Mouse (Mus musculus) ovary, postnatal 36 days (tissue): Measurements from ENCODE around the gene Cdca4.

ENCODE experiments used
- DNase-seq: peaks from one replicate; pipeline ENCODE4 v3.0.0; 2022; ENCODE audit warnings: low spot score, mixed read lengths

Cdca4 gene

DNA sequence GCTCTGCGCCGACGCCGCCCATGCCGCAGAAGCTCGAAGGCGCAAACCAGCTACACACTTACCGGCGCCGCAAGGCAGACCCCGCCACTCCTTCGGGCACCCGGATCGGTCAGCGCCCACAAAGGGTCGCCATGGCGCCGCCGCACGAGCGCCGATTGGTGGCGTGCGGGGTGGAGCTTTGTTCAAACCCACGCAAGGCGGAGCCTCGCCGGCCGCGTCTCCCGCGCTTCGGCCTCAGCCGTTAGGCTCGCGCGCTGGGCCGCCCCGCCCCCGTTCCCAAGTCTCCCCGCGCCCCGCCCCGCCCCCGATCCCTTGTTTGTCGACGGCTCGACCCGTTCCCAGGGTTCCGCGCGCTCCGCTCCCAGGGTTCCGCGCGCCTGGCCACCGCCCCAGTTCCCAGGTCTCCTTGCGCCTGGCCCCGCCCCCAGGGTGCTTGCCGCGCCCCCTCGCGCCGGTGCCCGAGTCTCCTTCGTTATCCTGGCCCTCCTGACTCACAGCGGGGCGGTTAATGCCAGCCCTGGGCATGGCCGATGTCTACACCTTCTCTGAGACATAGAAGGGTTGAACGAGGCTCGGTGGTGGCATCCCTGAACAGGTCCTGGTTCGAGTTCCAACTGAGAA is at the start of gene Cdca4:
Gene Cdca4 (minus strand): TSS at position 180 of the 621 bp plus-strand sequence.
- DNase-seq: peak; percentile 99

DNA sequence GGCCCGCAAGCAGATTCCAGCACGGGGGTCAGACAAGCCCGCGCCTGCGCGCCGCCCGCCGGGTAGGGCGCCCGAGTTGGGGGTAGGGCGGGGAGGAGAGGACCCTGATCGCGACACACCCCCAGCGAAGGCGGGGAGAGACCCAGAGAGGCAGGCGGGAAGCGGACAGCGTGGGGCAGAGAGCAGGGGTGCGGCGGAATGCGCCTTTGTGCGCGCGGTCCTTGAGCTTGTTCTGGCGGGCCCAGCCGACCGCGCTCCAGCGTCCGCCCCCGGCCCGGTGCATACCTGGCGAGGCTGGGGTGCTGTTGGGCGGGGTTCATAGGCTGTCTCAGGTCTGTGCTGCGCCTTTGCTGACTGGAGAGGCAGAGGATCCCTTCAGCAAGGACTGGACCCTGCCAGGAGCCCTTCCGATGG is 48.4 kb upstream of the Cdca4 start:
- no peak for DNase-seq

DNA sequence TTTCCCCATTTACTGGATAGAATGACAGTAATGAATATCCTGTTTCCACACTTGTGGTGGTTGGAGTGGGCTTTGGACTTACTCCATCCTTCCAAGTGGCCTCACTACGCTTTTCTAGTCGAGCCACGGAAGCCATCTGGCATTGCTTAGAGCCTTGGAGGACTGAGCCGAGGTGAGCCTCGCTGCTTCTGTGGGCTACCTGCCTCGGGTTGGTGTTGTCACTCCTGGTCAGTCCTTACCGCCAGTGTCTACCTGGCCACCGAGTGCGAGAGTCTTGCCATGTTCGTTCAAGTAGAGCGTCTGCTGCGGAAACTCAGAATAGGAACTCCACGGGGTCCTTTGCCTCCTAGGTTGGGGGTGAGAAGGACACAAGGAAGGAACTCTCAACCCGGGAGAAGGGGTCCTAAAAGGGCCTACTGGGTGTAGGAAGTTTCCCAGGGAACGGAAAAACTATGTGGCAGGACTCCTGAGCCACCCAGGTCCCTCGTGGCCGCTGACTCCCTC is 47.9 kb upstream of the Cdca4 start:
- DNase-seq: no peak

DNA sequence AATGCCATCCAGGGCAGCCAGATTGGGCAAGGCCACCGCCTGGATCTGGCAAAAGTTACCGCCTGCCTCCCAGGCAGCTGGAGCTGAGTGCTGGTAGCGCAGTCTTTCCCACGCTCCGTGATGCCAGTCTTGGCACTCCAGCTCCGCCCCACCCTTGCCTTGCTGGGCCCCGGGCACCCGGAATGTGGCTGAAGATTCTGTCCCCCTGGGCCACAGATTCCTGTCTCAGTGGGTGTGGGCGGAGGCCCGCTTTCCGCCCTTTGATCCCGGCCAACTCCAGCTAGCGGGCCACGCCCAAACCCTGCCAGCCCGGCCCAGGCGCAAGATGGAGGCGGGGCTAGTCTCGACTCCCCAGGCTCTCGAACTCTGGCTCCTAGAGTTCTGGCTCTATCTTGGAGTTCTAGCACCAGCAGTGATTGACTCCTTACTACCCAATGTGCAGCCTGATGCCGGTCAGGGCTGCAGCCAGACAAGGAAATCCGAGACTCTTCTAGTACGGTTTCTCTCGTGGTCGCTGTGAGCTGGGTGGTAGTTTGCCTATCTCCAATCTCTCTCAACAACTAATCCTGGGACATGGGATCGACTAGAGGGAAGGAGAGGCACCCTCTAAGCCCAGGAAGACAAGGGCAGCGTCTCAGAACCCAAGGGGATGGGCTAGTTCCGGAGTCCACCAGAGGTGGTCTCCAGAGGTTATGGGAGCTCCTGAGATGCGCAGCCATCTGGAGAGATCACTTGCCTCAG is 47.3 kb upstream of the Cdca4 start:
- DNase-seq: peak; percentile 58

DNA sequence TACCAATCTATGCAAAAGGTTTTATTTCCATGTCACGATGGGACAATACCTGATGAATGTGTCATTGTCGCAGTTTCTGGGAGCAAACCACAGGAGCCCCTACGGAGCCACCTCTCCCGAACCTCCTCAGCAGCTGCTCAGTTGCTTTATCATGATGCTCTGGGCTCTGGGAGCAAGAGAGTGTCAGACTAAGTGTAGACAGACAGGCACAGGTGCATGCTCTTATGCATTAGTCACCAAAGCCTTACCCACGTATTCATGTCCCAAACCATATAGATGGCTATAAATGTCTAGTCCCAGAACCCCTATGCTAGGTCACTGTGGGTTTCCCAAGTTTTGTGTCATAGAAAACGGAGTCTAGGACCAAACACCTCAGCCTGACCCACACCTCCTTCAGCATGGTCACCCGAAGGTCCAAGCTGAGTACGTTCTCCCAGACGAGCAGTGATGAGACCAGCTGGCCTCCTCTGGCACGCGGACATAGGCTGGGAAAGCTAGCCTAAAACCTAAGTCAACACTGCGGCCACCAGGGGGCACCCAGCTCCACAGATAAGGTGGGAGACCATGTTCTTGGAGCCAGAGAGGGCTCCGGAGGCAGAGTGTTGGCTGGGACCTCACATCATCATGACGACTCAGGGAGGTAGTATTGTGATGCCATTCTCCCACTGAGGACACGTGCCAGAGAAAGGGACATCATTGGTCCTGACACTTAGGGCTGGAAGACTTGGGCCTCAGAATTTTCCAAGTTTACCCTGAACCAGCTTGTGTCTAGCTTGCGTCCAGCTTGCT is 46.2 kb upstream of the Cdca4 start:
- DNase-seq: peak; percentile 87

DNA sequence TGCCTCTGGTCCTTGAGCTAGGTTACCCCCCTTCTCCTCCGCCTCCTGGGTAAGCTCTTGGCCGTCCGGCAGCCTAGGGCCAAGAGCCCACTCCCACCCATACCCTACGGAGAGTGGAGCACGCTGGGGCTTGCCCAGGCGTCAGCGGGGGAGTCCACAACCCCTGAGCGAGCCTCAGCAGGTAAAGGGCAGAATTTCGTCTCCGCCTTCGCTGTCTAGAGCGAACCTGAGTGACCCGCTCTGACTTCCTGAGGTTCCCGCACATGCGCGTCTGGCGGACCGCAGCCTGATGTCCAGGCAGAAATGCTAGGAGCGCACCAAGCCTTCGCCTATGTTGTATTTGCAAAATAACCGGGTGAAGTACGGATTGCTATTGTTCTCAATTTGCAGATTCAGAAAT is 45.0 kb upstream of the Cdca4 start:
- peak; percentile 11 for DNase-seq

DNA sequence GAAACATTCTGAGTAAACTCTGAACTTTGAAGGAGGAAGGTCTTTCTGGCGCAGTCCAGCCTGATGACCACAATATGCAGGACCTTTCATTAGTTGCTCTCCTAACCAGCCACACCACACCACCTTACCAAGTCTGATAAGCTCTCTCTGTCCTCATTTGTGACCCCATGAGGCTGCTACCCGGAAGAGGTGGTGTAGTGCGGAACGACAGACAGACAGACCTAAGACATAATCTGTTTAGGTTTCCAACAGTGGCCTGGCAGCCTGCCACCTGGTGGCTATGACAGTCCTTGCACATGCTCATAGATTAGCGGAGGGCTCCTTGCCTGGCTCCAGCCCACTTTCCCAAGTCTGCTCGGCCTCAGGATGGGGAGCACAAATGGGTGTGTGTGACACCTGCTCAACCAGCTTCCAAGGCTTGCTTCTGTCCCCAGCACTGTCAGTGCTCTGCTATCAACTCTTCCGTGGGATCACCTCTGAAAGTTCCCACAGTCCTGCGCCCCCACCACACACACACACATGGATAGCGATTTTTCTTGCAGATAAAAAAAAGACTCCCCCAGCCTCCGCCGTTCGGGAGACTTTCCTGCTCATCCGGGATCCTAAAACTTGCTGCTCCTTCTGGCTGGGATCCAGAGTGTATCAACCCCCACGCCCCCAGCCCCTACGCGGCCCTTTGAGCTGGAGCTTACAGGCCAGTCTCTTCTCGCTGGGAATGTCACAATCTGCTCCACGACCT is 44.4 kb upstream of the Cdca4 start:
- peak; percentile 66 for DNase-seq

DNA sequence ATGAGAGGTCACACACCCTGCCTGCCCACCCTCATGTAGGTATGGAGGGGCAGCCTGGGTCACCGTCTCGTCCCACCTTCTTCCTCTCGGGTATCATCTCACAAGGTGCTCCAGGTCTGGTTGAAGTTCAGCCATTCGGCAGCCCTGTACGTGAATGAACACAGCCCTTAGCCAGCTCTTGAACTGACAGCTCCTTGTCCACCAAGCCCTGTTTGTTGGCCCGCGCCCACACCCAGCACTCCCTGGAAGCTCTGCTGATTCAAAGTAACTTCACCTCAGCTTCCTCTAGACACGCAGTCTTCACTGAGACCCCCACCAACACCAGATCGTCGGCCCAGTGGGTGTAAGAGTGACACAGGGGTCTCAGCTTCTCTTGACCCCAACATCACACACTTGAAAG is 43.8 kb upstream of the Cdca4 start:
- peak; percentile 3 for DNase-seq

DNA sequence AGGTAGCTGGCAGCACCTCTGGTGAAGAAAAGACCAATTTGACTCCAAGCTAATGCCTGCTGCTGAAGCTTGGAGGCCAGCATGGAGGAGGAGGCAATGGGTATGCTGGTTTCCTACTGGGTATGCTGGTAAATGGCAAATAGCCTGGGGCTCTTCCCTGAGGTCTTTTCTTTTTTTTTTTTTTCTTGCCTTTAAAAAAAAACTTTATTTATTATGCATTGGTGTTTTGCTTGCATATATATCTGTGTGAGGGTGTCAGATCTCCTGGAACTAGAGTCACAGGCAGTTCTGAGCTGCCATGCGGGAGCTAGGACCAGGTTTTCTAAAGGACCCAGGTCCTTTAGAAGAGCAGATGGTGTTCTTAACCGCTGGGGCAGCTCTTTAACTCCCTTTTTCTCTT is 42.0 kb upstream of the Cdca4 start:
- DNase-seq: no peak

DNA sequence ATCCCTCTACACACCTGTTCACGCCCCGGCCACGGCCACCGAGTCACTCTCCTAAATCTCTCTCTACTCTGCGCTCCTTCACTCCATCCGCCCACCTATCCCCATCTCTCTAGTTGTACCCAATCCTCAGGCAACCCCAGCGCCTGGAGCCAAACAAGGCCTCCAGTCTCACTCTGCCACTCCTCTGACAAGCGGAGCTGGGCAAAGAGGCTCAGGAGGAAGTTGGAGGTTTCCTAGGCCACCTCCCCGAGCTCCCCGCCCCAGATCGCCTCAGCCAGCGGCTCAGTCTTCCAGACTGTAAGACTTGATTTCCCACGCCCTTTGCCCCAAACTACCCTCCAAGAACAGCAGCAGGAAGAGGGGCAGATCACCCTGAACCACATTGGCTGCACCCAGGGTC is 41.6 kb upstream of the Cdca4 start:
- DNase-seq: no peak

DNA sequence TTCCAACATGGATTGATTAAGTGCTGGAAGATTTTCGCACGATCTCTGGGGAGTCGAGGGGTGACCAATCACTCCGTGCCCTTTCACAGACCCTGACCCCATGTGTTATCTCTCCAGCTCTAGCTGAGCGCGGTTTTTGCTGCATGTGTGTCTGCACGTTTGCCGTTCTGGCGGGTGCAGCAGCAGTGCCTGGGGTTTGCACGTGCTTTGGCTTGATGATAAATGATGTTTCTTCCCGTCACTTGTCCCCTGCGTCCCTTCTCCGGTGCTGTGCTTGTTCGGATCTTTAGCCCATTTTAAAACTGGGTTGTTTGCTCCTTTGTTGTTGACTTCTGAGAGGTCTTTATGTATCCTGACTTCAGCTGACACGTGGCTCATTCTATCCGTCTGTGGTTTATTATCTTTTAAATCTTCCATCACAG is 40.6 kb upstream of the Cdca4 start:
- DNase-seq: no peak

DNA sequence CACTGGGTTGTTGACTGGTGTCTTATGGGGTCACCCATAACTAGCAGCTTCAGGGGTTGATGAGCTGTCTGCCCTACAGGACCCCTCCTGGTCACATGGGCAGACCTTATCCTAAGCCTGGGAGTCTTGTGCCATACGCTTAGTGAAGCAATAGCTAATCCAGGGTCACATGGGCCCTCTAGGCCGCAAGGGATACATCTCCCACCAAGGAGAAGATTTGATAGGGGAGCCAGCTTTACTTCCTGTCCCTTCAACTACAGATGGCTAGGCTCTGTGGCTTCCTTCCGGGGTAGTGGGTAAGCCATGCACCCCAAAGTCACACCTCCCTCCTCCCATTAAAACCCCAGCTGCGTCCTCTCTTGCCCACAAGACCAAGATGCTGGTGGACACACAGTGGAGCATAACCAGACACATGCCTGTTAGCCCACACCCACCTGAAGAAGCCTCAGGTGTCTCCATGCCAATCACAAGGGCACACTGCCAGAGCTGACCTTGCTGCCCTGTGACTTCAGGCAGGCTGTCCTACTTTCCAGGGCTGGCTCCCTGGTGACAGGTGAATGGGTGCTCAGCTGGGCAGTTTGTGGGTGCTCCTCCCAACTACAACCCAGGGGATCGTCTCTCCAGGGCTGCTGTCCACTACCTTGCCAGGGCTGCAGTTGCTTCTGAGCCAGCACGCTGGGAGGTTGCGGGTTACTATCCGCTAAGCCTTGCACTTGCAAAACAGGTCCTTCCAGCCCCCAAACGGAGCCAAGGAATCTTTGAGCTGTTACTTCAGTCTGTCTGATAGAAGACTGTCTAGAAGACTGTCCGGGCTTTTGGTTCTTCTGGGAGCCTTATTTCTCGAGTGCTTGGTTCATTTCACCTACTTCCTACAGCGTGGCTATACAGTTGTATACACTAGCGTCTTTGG is 39.2 kb upstream of the Cdca4 start, which contains the start of gene Gpr132:
Gene Gpr132 (minus strand): TSS at position 51 of the 910 bp plus-strand sequence.
- DNase-seq: no peak

DNA sequence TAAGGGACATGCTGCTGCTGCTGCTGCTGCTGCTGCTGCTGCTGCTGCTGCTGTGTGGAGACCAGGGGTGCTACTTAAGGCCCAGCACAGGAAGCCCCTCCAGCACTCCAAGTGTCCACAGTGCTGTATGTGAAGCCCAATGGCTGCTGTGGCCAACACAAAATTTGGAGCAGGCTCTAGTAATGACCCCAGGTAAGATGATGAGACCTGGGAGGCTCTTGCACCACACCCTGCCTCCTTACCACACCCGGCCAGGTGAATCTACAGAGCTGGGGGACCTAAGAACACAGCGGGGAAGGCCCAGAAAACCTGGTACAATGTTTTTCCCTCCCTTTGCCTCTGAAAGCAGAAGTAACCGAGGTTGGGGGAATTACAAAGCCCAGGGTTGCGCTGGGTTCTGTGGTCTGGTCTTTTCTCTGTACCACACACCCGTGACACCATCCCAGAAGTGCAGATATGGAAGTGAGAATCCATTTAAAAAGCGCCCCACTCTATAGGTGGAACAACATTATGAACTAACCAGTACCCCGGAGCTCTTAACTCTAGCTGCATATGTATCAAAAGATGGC is 38.0 kb upstream of the Cdca4 start:
- no peak for DNase-seq

DNA sequence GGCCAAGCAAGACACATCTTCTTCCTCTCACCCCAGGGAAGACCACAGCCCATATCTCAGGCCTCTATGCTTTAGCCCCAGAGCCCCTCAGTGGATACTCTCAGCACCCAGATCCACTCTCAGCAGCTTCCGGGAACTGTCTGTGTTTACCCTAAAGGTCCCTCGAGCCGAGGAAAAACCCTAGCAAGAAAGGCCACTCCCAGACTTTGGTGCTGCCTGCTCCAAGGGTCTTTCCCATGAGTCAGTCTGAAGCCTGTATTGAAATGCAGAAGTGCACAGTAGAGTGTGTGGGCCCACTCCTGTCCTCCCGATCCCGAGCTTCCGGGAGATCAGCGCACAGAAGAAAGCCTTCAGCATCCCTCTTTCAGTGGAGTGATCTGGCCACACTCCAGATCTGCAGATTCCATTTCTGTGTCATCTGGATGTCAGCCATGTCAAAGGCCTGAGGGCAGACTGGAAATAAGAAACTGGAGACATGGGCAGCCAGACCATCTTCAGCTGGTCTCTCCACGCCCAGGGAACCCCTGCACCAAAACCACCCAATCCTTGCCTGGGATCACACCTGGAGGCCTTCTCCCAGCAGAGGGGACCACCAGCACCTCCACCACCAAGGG is 37.4 kb upstream of the Cdca4 start:
- no peak for DNase-seq

DNA sequence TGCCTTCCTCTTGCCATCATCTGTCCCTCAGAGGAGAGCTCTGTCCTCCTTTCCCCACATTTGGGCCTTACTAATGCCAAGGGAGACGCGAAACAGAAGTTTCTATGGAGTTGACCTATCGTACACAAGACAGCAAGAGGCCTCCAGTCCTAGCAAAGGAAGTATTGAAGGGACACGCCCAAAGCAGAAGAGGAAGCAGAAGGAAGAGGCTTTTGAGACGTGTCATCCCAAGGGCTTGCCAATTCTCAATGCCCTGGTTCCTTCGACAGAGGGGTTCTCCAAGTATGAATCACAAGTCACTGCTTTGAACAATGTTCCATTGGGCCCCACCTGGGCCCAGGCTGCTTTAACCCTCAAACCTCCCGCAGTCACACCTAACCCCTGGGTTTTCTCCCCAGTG is 35.6 kb upstream of the Cdca4 start:
- no peak for DNase-seq

DNA sequence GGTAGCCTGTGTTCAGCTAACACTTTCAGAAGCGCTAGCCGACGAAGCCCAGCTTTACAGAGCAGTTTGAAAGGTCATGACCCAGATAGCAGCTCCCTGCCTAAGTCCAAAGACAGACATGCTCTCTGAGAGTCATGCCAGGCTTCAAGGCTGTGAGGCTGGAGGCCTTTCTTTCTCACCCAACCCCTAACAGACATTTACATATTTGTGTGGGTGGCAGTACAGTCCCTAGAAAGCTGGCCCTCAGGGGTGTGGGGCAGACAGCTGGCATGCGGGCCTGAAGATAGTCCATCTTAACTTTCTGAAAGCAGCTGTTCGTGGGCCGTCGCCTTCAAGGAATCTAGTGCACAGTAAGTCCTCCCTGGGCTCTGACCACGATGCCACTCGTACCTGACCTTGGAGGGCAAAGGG is 32.7 kb upstream of the Cdca4 start:
- DNase-seq: no peak

DNA sequence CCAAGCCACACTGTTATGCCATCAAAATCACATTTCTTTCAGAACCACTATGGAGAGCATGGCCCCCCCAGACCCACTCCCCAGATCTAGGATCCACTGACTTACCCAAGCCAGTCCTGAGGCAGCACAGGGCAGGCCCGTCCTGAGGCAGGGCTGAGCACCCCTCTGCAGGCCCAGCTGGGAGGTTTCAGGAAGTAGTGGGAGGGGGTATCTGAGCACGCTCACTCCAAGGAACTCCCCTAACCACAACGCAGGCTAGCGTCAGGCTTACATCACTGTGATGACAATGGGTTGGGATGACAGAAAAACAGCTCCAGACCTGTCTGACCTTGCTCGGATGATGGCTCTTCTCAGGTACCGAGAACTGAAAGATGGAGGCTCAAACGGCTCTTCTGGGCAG is 31.5 kb upstream of the Cdca4 start:
- DNase-seq: no peak

DNA sequence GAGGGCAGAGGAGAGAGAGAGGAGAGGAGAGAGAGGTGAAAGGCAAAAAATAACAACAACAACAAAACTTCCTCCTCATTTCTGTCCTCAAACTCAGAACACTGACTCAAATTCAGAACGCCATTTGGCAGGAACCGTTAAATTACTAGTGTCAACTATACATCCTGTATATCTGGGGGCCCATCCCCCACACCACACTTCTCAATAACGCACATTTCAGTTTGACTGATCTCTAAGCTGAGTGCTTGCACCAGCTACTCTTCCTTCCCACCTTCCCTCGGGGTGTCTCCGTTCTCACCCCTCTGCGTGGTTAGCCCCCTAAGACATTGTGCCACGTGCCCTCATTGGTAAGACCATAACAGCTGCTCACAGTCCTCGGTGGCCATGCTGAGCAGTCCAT is 30.7 kb upstream of the Cdca4 start:
- no peak for DNase-seq

DNA sequence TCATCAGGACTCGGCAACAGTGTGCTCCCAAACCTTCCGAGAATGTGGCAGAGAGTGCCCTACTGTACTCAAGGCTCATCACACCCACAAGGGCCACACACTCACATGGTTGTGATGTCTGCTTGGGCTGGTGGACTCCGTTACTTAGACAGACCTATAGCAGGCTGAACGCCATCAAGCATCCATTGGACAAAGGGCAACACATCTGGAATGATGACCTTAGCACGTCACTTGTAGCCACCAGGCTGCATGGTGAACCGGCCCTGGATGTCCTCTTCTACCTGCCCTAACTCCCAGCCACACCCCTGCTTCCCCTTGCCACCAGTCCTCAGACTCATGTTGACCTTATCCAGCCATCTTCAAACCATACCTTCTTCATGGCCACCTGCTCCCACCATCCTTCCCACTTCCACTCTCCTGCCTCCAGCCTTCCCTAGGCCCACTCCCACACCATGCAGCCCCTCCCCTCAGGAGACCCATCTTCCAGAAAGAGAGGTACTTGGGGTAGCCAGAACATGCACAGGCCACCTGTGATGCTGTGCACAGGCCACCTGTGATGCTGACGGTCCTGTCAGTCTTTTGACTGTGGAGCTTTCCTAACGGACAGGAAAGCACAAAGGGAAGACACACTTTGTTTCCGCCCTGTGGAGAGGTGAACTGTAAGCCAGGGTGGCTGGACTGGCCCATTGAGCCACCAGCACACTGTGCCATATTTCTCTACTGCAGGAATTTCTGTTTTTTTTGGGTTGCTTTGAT is 29.5 kb upstream of the Cdca4 start:
- no peak for DNase-seq
